Mouse (Mus musculus) olfactory bulb, adult 2 months (tissue): Measurements from ENCODE around the gene Casp6.

ENCODE experiments used
- CTCF ChIP-seq: fragments of 200-500 bp; IDR thresholded peaks from 2 replicates; pipeline ENCODE4 v1.5.1; 2012; ENCODE audit warnings: low read depth, mild to moderate bottlenecking, low read length, moderate library complexity; ENCODE audit not compliant: insufficient read depth
- POLR2A ChIP-seq: fragments of 200-500 bp; IDR thresholded peaks from 2 replicates; pipeline ENCODE4 v1.6.1; 2012; ENCODE audit warnings: mild to moderate bottlenecking, low read depth, low read length, moderate library complexity; ENCODE audit not compliant: insufficient read depth

GRCm38 (mm10) chr3:129937848-129938247 lies 36.6 kb downstream of the Casp6 start:
- TF ChIP-seq POLR2A (no peak), CTCF (no peak)
